Mouse (Mus musculus): ENCODE data around the gene Gramd1b.

Gramd1b gene

DNA sequence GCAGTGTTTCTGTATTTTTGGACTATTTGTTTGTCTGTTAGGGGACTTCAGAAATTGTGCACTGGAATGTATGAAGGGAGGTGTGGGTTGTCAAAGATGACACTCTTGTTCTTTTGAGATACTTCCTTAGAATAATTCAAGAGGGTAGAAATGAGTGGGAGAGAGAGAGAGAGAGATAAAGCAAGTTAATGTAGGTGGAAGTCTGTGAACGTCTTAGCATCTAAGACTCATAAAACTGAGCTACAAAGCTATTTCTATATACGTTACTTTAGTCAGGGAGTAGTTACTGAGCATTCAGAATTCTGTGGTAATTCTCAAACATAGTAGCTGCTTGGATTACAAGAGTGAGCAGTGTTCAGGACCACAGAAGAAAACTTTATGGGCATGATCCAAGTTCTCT lies 19.2 kb downstream of the Gramd1b start:
- DNase-seq (ENCODE audit: low read depth) = no peak

GRCm38 (mm10) chr9:40509479-40509878 lies 21.7 kb downstream of the Gramd1b start:
- no peak for DNase-seq (ENCODE audit: low read depth)

GRCm38 (mm10) chr9:40506576-40506975 lies 24.6 kb downstream of the Gramd1b start:
- no peak for DNase-seq (ENCODE audit: low read depth)

DNA sequence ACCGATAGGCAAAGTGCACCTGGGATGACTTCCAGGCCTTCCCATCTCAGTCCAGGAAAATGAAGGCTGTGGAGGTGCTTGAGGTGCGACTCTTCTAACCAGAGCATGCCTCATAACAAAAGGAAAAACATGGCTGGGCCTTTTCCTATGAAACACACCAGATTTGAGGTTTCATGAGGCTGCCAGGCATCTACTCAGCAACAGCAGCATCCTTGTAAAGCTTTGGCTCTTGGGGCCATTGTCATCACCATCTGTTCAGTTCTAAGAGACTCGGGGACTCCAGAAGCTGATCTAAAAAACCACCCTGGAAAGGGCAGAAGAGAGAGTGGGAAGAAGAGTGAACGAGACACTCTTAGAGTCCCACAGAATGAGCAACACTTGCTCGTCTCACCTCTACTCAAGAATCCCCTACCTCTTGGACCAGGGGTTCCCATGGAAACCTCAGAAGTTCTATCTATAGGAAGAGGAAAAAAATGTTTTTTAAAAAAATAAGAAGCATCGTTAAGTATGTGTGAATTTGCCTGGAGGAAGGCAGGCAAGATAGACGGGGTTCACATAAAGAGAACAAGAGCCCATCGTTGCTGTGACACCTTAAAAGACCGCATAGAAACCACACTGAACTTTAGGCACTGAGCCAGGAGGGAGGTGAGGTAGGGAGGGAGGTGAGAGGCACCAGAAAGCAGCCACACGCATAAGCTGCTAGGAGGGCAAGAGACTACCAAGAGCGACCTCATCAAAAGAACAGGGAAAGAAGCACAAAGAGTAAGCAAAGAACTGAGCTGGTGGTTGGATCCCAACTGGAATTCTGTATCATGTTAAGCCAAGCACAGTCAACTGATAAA lies 25.5 kb downstream of the Gramd1b start:
- peak; percentile 4 for DNase-seq (ENCODE audit: low read depth)

DNA sequence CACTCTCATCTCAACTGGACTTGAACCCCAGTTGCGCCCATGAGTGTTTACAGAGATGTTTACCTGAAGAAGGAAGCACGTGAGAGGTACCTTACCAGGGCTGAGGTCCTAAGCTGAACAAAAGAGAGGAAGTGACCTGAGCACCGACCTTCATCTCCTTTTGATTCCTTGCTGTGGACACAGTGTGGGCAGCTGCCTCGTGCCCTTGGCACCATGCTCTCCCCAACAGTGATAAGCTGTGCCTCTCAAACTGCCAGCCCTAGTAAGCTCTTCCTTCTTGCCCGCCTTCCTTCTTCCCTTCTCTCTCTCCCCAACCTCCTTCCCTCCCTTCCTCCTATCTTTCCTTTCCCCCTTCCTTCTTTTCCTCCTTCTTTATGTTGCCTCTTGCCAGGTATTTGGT lies 26.3 kb downstream of the Gramd1b start:
- DNase-seq (ENCODE audit: low read depth) = no peak

DNA sequence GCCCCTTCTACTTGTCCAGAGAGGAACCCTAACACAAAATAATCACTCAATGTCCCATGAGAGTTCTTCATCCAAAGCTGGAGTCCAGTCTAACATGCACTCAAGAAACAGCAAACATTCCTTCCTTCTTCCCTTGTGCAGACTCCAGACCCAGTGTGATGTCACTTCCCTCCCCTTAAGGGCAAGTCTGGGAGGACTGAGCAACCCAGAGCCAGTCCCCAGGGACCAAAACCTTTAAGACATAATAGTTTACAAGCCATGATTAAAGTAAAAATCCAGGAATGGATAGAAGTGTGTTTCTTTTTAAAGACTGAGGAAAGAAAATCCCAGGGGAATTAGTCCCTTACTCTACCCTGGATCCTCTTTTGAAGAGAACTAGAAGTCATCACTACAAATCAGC lies 30.5 kb downstream of the Gramd1b start:
- DNase-seq (ENCODE audit: low read depth) = no peak

DNA sequence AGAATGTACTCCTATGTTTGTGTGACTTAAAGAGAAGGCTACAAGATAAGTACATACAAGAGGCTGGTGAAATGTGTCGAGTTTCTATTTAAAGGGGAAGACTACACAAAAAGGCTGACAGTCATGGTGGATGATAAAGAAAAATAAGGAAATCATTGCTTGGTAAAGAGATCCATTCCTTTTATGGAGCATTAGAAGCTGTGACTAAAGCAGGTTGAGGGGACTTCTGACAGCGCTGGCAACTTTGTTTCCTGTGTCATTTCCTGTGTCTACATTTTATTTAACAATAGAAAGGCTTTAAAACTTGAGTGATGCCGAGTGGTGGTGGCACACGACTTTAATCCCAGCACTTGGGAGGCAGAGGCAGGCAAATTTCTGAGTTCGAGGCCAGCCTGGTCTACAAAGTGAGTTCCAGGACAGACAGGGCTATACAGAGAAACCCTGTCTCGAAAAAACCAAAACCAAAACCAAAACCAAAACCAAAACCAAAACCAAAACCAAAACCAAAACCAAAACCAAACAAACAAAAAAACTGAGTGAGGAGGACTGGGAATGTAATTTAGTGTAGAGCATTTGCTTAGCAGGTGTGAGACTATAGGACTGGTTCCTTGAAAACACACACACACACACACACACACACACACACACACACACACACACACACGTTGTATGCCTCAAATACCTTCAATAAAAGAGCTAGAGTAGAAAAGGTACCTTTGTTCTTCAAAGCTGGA lies 48.7 kb downstream of the Gramd1b start:
- DNase-seq (ENCODE audit: low read depth) = peak; percentile 74

DNA sequence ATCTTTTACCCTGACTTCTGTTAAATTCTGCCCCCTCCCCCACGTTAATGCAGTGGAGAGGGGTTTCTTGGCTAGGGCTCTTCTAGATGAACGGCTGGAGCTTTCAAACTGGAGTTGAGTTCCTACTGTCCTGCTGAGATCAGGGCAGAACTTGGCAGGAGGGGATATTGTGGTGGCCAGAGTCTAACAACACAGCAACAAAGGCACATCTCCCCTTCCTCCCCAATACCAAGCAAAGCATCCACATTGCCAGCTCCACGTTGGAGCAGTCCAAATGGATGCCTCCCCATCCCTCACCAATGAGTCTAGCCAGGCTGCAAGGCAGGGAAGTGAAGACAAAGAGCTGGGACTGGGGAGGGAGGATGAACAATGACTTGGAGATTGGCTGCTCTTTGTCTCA lies 49.9 kb downstream of the Gramd1b start:
- DNase-seq (ENCODE audit: low read depth) = no peak

DNA sequence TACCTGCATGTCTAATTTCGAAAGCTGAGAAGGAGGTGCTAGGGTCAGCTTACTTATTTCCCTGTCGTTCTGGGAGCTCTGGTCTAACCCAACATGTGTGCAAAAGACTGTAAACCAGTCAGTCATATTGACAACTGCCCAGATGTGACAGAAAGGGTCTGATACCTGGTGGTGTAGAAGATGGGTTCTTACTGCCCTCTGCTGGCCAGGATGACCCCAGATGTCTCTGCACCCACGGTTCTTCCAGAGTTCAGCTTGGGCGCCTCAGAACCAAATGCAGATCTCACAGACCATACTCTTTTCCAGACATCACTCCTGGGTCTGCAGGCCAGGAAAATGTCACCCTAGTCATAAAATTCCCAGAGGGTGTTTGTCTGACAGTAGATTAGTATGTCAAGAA lies 51.9 kb downstream of the Gramd1b start:
- DNase-seq (ENCODE audit: low read depth) = peak; percentile 89

GRCm38 (mm10) chr9:40478146-40478900 lies 52.9 kb downstream of the Gramd1b start:
- no peak for DNase-seq (ENCODE audit: low read depth)

- DNase-seq (ENCODE audit: low read depth) = no peak
These were observed 53.6 kb downstream of the Gramd1b start for GRCm38 (mm10) chr9:40477611-40478010.

GRCm38 (mm10) chr9:40476098-40476497 lies 55.1 kb downstream of the Gramd1b start:
- no peak for DNase-seq (ENCODE audit: low read depth)

- DNase-seq (ENCODE audit: low read depth) = no peak
These were observed 58.1 kb downstream of the Gramd1b start for GRCm38 (mm10) chr9:40472961-40473510.

DNA sequence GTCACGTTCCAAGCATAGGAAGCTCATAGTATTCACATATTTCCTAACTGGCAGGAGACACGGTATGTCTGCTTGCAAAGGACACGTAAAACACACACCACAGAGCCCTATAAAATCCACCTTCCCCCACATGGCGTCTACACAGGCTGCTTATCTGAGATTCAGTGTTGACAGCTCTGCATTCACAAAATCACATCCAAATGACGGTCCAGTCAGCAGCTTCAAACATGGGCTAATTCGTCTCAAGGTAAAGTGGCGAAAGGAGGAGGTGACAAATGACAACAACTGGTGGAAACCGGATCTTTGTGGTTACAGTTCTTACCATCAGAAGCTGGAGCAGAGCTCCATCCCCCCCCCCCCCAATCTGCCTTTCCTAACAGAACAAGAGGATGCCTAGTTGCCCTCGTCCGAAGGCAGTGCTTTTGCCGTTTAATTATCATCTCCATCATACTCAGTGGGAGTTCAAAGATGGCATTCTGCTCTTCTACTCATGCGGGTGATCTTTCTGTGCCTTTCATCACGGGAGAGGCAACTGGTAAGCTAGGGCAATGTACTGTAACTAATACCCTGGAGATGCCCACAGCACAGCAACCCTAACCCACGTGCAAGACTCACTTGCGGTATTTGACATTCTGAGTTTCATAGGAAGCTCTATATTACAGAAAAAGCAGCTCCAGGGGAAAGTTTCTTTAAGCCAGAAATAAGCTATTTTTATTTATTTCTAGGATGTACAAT lies 61.6 kb downstream of the Gramd1b start:
- DNase-seq (ENCODE audit: low read depth) = no peak

DNA sequence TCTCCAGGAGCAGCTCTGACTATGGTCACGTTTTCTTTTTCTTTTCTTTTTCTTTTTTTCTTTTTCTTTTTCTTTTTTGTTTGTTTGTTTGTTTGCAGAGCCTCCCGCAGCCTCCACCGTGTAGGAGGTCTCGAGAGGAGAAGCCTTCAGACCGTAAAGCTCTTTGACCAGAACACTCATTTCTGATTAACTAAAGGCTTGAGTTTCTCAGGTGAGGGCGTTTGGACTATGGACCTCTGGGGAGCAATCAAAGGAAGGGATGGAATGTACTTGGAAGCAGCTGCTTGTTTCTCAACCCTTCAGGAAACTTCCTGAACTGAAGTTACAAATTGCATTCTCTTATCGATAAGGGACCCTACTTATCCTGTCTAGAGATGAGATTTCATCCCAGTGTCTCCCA lies 64.4 kb downstream of the Gramd1b start:
- no peak for DNase-seq (ENCODE audit: low read depth)

- DNase-seq (ENCODE audit: low read depth) = no peak
These were observed 65.6 kb downstream of the Gramd1b start for GRCm38 (mm10) chr9:40465596-40465995.

GRCm38 (mm10) chr9:40462401-40462800 lies 68.8 kb downstream of the Gramd1b start:
- no peak for DNase-seq (ENCODE audit: low read depth)

DNA sequence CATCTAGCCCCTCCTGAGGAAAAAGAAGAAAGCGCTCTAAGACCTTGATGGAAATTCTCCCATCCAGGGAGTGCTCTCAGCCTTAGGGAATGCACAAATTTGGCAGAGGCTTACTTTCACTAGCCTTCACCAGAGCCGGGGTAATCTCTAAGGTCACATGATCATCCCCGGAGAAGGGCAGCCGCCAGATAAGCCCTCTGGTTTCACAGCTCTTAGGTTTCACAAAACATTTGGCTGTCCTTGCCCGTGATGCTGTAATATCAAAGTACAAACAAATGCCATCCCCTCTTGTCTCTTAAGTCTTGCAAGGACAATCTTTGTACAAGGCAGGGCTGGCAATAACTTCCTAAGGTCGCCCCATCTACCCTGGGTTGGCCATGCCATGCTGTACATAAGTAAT lies 70.4 kb downstream of the Gramd1b start:
- DNase-seq (ENCODE audit: low read depth) = no peak

GRCm38 (mm10) chr9:40459304-40460280 lies 71.6 kb downstream of the Gramd1b start:
- no peak for DNase-seq (ENCODE audit: low read depth)

GRCm38 (mm10) chr9:40458559-40459303 lies 72.5 kb downstream of the Gramd1b start:
- DNase-seq (ENCODE audit: low read depth) = no peak
